9 mouse cellular contexts compared by ENCODE assay signal in the genomic region with DNA sequence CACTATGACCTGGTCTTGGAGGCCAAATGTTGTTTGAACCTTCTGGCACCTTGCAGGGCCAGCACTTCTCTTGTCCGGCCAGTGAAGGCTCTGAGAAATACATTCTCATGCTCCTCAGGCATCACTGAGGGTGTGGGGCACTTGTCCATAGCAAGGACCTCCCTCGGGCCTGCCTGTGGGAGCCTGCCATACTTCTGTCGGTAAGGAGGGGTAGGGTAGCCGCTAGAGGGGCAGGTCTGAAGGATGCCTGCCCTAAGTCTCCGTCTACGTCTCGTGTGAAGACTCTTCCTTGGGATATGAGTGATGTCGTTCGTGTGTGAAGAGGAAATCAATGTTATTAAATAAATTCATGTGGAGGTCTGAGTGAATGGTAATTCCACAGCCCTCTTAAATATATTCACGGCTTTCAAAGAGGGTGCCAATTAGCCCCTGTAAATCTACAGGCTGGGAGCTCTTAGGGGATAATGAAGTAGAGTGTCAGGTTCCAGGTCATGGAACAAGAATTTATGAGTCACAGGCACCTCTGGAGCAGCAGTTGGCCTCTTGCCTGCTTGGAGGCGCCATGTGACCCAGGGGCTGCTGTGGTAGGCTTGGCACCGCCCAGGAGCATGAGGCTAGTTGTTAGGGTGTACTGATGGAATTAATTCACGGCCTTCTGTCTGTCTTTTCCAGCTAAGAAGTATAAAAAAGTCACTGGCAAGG.
DNase-seq lines count a peak whose midpoint lies in the region; ATAC-seq and TF ChIP-seq lines count a peak whose summit lies in the region.
"Had no signal": no experiment of that assay in that cellular context is flagged by ENCODE, and none has a peak within 500 bp of the region (broad histone marks: within the 10 kb centered on the region; RNA-seq: fewer than 3 reads in every experiment).

No protein-coding gene starts in this region.

- no peak overlapping the region for H3K4me3 ChIP-seq in forebrain, postnatal 0 days (ENCODE audit: low read depth, low read length)
- no peak overlapping the region for H3K4me3 ChIP-seq in forebrain, embryonic 10.5 days
- no peak overlapping the region for H3K4me3 ChIP-seq in midbrain, embryonic 10.5 days
- H3K4me3 ChIP-seq: megakaryocyte, embryonic 14.5 days had no signal

- no peak overlapping the region for H3K27ac ChIP-seq in forebrain, postnatal 0 days (ENCODE audit: low read depth, low read length)
- no peak overlapping the region for H3K27ac ChIP-seq in forebrain, embryonic 10.5 days
- no peak overlapping the region for H3K27ac ChIP-seq in midbrain, embryonic 10.5 days (replicated peaks)

- H3K4me2 ChIP-seq in forebrain, postnatal 0 days (ENCODE audit: low read depth): no peak overlapping the region

- no peaks in the 10 kb centered on the region for H3K9me3 ChIP-seq in forebrain, postnatal 0 days (ENCODE audit: low read length)
- no peaks in the 10 kb centered on the region for H3K9me3 ChIP-seq in forebrain, embryonic 10.5 days
- no peaks in the 10 kb centered on the region for H3K9me3 ChIP-seq in midbrain, embryonic 10.5 days (replicated peaks)
- H3K9me3 ChIP-seq: megakaryocyte, embryonic 14.5 days had no signal

- H3K27me3 ChIP-seq in forebrain, postnatal 0 days (ENCODE audit: insufficient read depth, low read length): no peaks in the 10 kb centered on the region
- peaks cover 100% of the 10 kb centered on the region for H3K27me3 ChIP-seq in forebrain, embryonic 10.5 days (ENCODE audit: poor library complexity, severe bottlenecking)
- peaks cover 96% of the 10 kb centered on the region for H3K27me3 ChIP-seq in midbrain, embryonic 10.5 days (ENCODE audit: low read depth, poor library complexity, severe bottlenecking)
- H3K27me3 ChIP-seq: megakaryocyte, embryonic 14.5 days had no signal

- peak; percentile 40 for ATAC-seq in forebrain, postnatal 0 days
- ATAC-seq in megakaryocyte, adult 5-6 weeks (ENCODE audit: poor library complexity, severe bottlenecking): no peak

- no peaks in the 10 kb centered on the region; the same call in 1 of the 2 replicates for H3K36me3 ChIP-seq in forebrain, postnatal 0 days (ENCODE audit: insufficient read depth)
- peaks cover 9% of the 10 kb centered on the region; the same call in 1 of the 2 replicates for H3K36me3 ChIP-seq in forebrain, embryonic 10.5 days (replicated peaks)
- H3K36me3 ChIP-seq in midbrain, embryonic 10.5 days: peaks cover 5% of the 10 kb centered on the region

- intact Hi-C loops in gastrocnemius, postnatal 14 days (cut with DNase I; ENCODE audit: low total_unique reads): no loop called here

- no peak for TF ChIP-seq CTCF in forebrain, postnatal 0 days (IDR thresholded peaks at IDR 0.05; ENCODE audit: low read depth)

- WGBS in forebrain, postnatal 0 days: 32% methylated on average over 13 of the region's 13 CpGs
- 81% methylated on average over 13 of the region's 13 CpGs for WGBS in forebrain, embryonic 10.5 days
- 88% methylated on average over 13 of the region's 13 CpGs for WGBS in midbrain, embryonic 10.5 days

- H3K4me1 ChIP-seq in forebrain, postnatal 0 days (ENCODE audit: insufficient read depth): no peaks in the 10 kb centered on the region
- 0 out of 2 replicates have a peak, but pooled peaks cover 8% of the 10 kb centered on the region for H3K4me1 ChIP-seq in forebrain, embryonic 10.5 days
- no peaks in the 10 kb centered on the region for H3K4me1 ChIP-seq in midbrain, embryonic 10.5 days

- DNase-seq in forebrain, postnatal 0 days: no peak
- DNase-seq in forebrain, embryonic 10.5 days (ENCODE audit: extremely low spot score, low spot score): no peak
- peak; percentile 57 for DNase-seq in gastrocnemius, postnatal 14 days
- DNase-seq in kidney, adult 18-20 months: peak; percentile 81
- peak; percentile 39 for DNase-seq in lung, postnatal 36 days
- DNase-seq in urinary bladder, postnatal 4 days (ENCODE audit: low spot score in 2 of 2): no peak
- DNase-seq in midbrain, embryonic 10.5 days (ENCODE audit: low spot score): no peak

- no peak overlapping the region for H3K9ac ChIP-seq in forebrain, postnatal 0 days

Comparison
In these comparisons a context has a peak if more than half of its experiments do, and no peak if none do; other contexts are left out.
1. DNase-seq: peak in gastrocnemius, postnatal 14 days (single experiment), kidney, adult 18-20 months (single experiment) and lung, postnatal 36 days (single experiment); none in forebrain, postnatal 0 days (single experiment), forebrain, embryonic 10.5 days (single experiment), urinary bladder, postnatal 4 days (0 of 2) and midbrain, embryonic 10.5 days (single experiment).